Mouse (Mus musculus) forebrain, postnatal 0 days (tissue): ENCODE results near the gene Pdzd2. TPM values are rescaled to one million over a fixed set of nuclear protein-coding genes. Genes with fewer than 3 reads are reported as not detected.

ENCODE experiments used
- ATAC-seq: fragments of 200-750 bp; cut with Nextera tagmentation; 2 replicates; pipeline ENCODE4 v1.8.0; 2017; ENCODE audit warnings: mild to moderate bottlenecking, moderate library complexity
- DNase-seq: peaks from one replicate; pipeline ENCODE4 v3.0.0-alpha.2; 2015
- H3K27ac ChIP-seq: fragments of 300-500 bp; sonication (generic); 2 replicates; pipeline ENCODE4 v1.5.1; 2014; ENCODE audit warnings: low read depth, mild to moderate bottlenecking, antibody characterized with exemption, low read length, moderate library complexity, mixed read lengths
- H3K27me3 ChIP-seq: fragments of 300-500 bp; sonication (generic); 2 replicates; pipeline ENCODE4 v1.6.1; 2014; ENCODE audit warnings: mild to moderate bottlenecking, low read length, mixed read lengths; ENCODE audit not compliant: insufficient read depth
- H3K36me3 ChIP-seq: fragments of 300-500 bp; sonication (generic); 2 replicates; pipeline ENCODE4 v1.6.1; 2014; ENCODE audit warnings: mild to moderate bottlenecking, moderate library complexity; ENCODE audit not compliant: insufficient read depth
- H3K4me1 ChIP-seq: fragments of 300-500 bp; sonication (generic); 2 replicates; pipeline ENCODE4 v1.6.1; 2014; ENCODE audit warnings: antibody characterized with exemption; ENCODE audit not compliant: insufficient read depth
- H3K4me2 ChIP-seq: fragments of 300-500 bp; sonication (generic); 2 replicates; pipeline ENCODE4 v1.6.1; 2014; ENCODE audit warnings: low read depth, mild to moderate bottlenecking, moderate library complexity
- H3K4me3 ChIP-seq: fragments of 300-500 bp; sonication (generic); 2 replicates; pipeline ENCODE4 v1.5.1; 2014; ENCODE audit warnings: low read depth, low read length, mixed read lengths
- H3K9ac ChIP-seq: fragments of 300-500 bp; sonication (generic); 2 replicates; pipeline ENCODE4 v1.6.1; 2014; ENCODE audit warnings: mild to moderate bottlenecking
- H3K9me3 ChIP-seq: fragments of 300-500 bp; sonication (generic); 2 replicates; pipeline ENCODE4 v1.6.1; 2016; ENCODE audit warnings: low read length
- CTCF ChIP-seq: sonication (generic); IDR thresholded peaks from 2 replicates; pipeline ENCODE4 v1.5.1; 2016; ENCODE audit warnings: antibody characterized with exemption, control low read depth, low read depth
- WGBS: fragments of 180-500 bp; shearing (Covaris S2); extraction: QIAGEN DNeasy Blood & Tissue Kit; methylation state at CpG from one replicate; pipeline ENCODE4 v1.1.7; 2014; 5-methylcytosine and 5-hydroxymethylcytosine counted together
- polyA plus RNA-seq: library from polyadenylated mRNA; unstranded; fragments of >200 nt; fragmentation: Nextera tagmentation; extraction: Ambion mirVana; gene quantifications from 2 replicates; pipeline ENCODE4 v1.2.1, GENCODE M21; 2015
- total RNA-seq: library from RNA; depleted of rRNA; stranded (reverse); fragments of >200 nt; gene quantifications from 2 replicates; pipeline ENCODE4 v1.2.3, GENCODE M21; 2014

The Pdzd2 gene
- total and polyA plus RNA-seq, 2 experiments from 2014 or later = 9.4 to 18.9 TPM

- Histone ChIP-seq H3K4me3 (no peak overlapping the region), H3K36me3 (no peaks in the 10 kb centered on the region), H3K27ac (no peak overlapping the region), H3K4me2 (no peak overlapping the region), H3K4me1 (peaks cover 7% of the 10 kb centered on the region; the same call in 1 of the 2 replicates), H3K9me3 (no peaks in the 10 kb centered on the region), H3K9ac (no peak overlapping the region), H3K27me3 (no peaks in the 10 kb centered on the region)
- TF ChIP-seq CTCF = no peak
- WGBS = 73% methylated on average over 3 of the region's 3 CpGs
- no peak for ATAC-seq
- no peak for DNase-seq
Measured at GRCm38 (mm10) chr15:12583051-12583450, 156.7 kb downstream of the Pdzd2 start.

DNA sequence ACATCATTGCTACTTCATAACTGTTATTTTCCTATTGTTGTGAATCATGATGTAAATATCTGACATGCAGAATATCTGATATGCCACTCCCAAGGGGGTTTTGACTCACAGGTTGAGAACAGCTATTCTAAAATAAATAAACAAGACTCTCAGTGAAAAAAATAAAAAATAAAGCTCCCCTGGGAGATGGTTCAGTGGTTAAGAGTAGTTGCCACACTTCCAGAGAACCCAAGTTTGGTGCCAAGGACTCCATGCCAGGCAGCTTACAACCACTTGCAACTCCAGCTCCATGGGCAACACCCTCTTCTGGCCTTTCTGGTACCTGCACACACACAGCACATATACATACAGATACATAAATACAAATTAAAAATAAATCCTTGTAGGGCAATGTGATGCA lies 157.3 kb downstream of the Pdzd2 start:
- ATAC-seq (no peak), DNase-seq (no peak)
- H3K4me2 ChIP-seq = no peak overlapping the region

DNA sequence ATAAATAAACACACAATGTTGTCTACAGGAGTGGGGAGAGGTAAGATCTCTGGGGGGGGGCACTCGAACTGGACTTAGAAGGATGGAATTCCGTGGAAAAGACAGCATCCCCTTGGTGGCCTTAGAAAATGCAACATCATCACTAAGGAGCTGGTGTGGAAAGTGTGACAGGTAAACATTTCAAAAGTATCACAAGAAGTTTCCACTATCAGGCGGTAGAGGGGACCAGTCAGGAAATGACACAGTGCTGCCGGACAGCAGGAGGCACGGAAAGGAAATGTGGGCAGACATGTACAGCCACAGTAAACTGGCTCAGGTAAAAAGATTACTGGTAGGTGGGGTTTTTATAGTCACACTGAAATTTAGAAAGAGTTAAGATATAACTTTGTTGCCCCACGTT lies 160.5 kb downstream of the Pdzd2 start:
- no peak overlapping the region for H3K4me3 ChIP-seq
- ATAC-seq = no peak
- no peak overlapping the region for H3K27ac ChIP-seq
- H3K4me1 ChIP-seq = peaks cover 9% of the 10 kb centered on the region; the same call in 1 of the 2 replicates
- no peak overlapping the region for H3K4me2 ChIP-seq
- H3K27me3 ChIP-seq = no peaks in the 10 kb centered on the region
- no peak for DNase-seq
- H3K9me3 ChIP-seq = no peaks in the 10 kb centered on the region
- TF ChIP-seq CTCF = no peak
- H3K9ac ChIP-seq = no peak overlapping the region
- 89% methylated on average over 6 of the region's 6 CpGs for WGBS
- H3K36me3 ChIP-seq = no peaks in the 10 kb centered on the region

More for the DNA sequence above, 157.3 kb downstream of the Pdzd2 start:
- no peak overlapping the region for H3K9ac ChIP-seq
- H3K9me3 ChIP-seq = no peaks in the 10 kb centered on the region
- H3K4me1 ChIP-seq = peaks cover 9% of the 10 kb centered on the region; the same call in 1 of the 2 replicates
- no peak for TF ChIP-seq CTCF
- H3K4me3 ChIP-seq = no peak overlapping the region
- H3K27ac ChIP-seq = no peak overlapping the region
- H3K27me3 ChIP-seq = no peaks in the 10 kb centered on the region
- H3K36me3 ChIP-seq = no peaks in the 10 kb centered on the region

DNA sequence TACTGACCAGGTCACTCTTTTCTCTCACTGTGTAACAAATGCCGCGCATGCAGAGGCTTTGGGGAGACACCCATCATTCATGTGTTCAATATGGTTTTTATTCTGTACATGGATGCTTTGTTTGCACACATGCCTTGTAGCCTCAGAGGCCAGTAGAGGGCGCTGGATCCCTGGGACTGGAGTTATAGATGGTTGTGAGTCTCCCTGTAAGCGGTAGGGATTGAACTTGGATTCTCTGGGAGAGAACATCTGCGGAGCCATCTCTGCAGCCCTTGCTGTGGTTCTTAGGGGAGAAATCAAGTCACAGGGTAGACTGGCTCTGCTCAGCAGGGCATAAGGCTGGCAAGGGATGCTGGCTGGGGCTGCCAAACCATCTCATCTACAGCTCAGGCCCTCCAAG lies 161.4 kb downstream of the Pdzd2 start:
- Histone ChIP-seq H3K36me3 (no peaks in the 10 kb centered on the region), H3K27ac (no peak overlapping the region), H3K4me1 (peaks cover 9% of the 10 kb centered on the region; the same call in 1 of the 2 replicates), H3K9me3 (no peaks in the 10 kb centered on the region), H3K27me3 (no peaks in the 10 kb centered on the region), H3K9ac (no peak overlapping the region), H3K4me2 (no peak overlapping the region), H3K4me3 (no peak overlapping the region)
- peak; percentile 80 for TF ChIP-seq CTCF
- 44% methylated on average over 5 of the region's 5 CpGs for WGBS
- DNase-seq = peak; percentile 81
- ATAC-seq = peak; percentile 70

GRCm38 (mm10) chr15:12577715-12578114 lies 162.0 kb downstream of the Pdzd2 start:
- Histone ChIP-seq H3K4me3 (no peak overlapping the region), H3K9me3 (no peaks in the 10 kb centered on the region), H3K9ac (no peak overlapping the region), H3K4me1 (peaks cover 9% of the 10 kb centered on the region; the same call in 1 of the 2 replicates), H3K36me3 (no peaks in the 10 kb centered on the region), H3K27ac (no peak overlapping the region), H3K4me2 (no peak overlapping the region), H3K27me3 (no peaks in the 10 kb centered on the region)
- ATAC-seq = no peak
- DNase-seq = no peak
- TF ChIP-seq CTCF = no peak
- 61% methylated on average over 6 of the region's 6 CpGs for WGBS

DNA sequence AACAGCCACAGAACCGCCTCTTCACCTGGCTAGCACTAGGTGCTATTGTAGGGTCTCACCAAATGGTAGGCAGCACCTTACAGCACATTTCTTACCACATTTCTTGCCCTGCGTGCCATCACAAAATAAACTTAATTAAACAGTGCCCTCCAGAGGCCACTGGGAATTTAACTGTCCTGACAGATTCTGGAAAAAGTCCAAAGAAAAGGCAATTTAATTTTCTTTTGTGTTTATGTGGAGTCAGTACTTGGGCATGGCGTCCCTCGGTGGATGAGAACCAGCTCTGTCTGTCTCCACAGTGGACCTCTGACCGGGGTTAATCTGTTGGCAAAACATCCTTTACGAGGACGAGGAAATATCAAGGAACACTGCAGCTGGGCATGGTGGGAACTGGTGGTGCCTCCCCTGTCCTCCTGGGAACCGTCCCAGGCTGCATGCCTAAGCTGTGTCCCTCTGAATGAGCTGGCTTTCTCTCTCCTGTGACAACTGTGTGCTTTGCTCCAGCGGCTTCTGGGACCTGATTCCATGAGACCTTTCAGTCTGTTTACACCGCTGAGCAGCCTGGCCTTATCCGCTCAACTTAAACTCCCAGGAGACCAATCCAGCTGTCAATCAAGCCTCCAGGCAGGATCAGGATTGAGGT lies 162.5 kb downstream of the Pdzd2 start:
- H3K9ac ChIP-seq = 0 out of 2 replicates have a peak overlapping the region, but pooled peaks have one; percentile 18
- H3K4me3 ChIP-seq = no peak overlapping the region
- TF ChIP-seq CTCF = peak; percentile 67
- peaks cover 9% of the 10 kb centered on the region; the same call in 1 of the 2 replicates for H3K4me1 ChIP-seq
- ATAC-seq = peak; percentile 65
- DNase-seq = peak; percentile 79
- H3K27ac ChIP-seq = no peak overlapping the region
- H3K36me3 ChIP-seq = no peaks in the 10 kb centered on the region
- WGBS = 12% methylated on average over 11 of the region's 11 CpGs
- no peaks in the 10 kb centered on the region for H3K27me3 ChIP-seq
- peak overlapping the region; percentile 35 for H3K4me2 ChIP-seq
- no peaks in the 10 kb centered on the region for H3K9me3 ChIP-seq

- H3K27ac ChIP-seq = no peak overlapping the region
- no peaks in the 10 kb centered on the region for H3K27me3 ChIP-seq
- ATAC-seq (no peak), DNase-seq (no peak)
- H3K9ac ChIP-seq = no peak overlapping the region
- 91% methylated on average over 3 of the region's 3 CpGs for WGBS
- no peak overlapping the region for H3K4me2 ChIP-seq
- TF ChIP-seq CTCF = no peak
- no peaks in the 10 kb centered on the region for H3K9me3 ChIP-seq
- H3K4me1 ChIP-seq = peaks cover 9% of the 10 kb centered on the region; the same call in 1 of the 2 replicates
- no peak overlapping the region for H3K4me3 ChIP-seq
- no peaks in the 10 kb centered on the region for H3K36me3 ChIP-seq
Measured at GRCm38 (mm10) chr15:12573621-12574020, 166.1 kb downstream of the Pdzd2 start.
